8 mouse cellular contexts compared by ENCODE assay signal in the genomic region with DNA sequence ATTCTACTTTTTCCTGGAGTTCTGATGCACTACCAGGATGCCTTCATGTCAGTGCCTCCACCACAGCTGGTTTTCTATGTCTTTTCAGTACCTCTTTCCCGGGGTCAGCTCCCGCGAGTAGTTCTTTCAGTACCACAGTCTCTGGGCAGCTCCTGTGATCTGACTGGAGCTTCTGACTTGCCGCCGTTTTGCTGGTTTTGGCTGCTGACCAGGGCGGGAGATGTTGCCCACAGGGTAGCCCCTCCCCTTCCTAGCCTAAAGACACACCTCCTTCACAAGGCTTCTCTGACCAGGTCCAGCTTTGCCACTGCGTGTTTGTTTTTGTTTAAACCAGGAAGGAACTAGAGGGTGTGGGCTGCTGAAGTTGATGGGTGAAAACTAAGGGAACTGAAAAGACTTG. TPM values are rescaled to one million over a fixed set of nuclear protein-coding genes. Genes with fewer than 3 reads are reported as not detected.
DNase-seq lines count a peak whose midpoint lies in the region; ATAC-seq lines count a peak whose summit lies in the region.
"Had no signal": no experiment of that assay in that cellular context is flagged by ENCODE, and none has a peak within 500 bp of the region (broad histone marks: within the 10 kb centered on the region; RNA-seq: fewer than 3 reads in every experiment).

A gene (minus strand): TSS at position 175 of the 400 bp plus-strand sequence.

- no peak within 1 kb of the TSS for H3K9ac ChIP-seq in embryonic facial prominence, embryonic 11.5 days (replicated peaks; ENCODE audit: low read length)
- H3K9ac ChIP-seq in intestine, embryonic 16.5 days (ENCODE audit: low read depth, low read length): no peak within 1 kb of the TSS

- no peaks in the 10 kb centered on the region for H3K4me1 ChIP-seq in embryonic facial prominence, embryonic 11.5 days (ENCODE audit: control insufficient read depth, insufficient read depth, low read length)
- H3K4me1 ChIP-seq in intestine, embryonic 16.5 days (ENCODE audit: control insufficient read depth, insufficient read depth, low read length): no peaks in the 10 kb centered on the region
- H3K4me1 ChIP-seq in midbrain, embryonic 10.5 days: peaks cover 24% of the 10 kb centered on the region

- DNase-seq in right cerebral cortex, postnatal 4 days: peak; percentile 21
- DNase-seq in right cerebral cortex, postnatal 25 days: no peak
- peak; percentile 80 for DNase-seq in embryonic facial prominence, embryonic 11.5 days (ENCODE audit: low spot score)
- peak; percentile 58 for DNase-seq in midbrain, embryonic 10.5 days (ENCODE audit: low spot score)
- DNase-seq in layer of hippocampus, adult 11-12 months (ENCODE audit: low spot score): no peak

- no peaks in the 10 kb centered on the region for H3K27me3 ChIP-seq in embryonic facial prominence, embryonic 11.5 days (ENCODE audit: control insufficient read depth, insufficient read depth, low read length)
- no peaks in the 10 kb centered on the region for H3K27me3 ChIP-seq in intestine, embryonic 16.5 days (replicated peaks; ENCODE audit: control insufficient read depth, insufficient read depth, low read length)
- no peaks in the 10 kb centered on the region for H3K27me3 ChIP-seq in midbrain, embryonic 10.5 days (ENCODE audit: low read depth, poor library complexity, severe bottlenecking)

- ATAC-seq in embryonic facial prominence, embryonic 11.5 days (replicated peaks; ENCODE audit: insufficient number of reproducible peaks, low FRiP score, low TSS enrichment, low read depth): peak; percentile 77; the same call in 1 of the 2 replicates
- ATAC-seq in intestine, embryonic 16.5 days: peak; percentile 68
- ATAC-seq in CD4-positive, CD25-positive, alpha-beta regulatory T cell, adult 4 months: no peak

- H3K4me2 ChIP-seq in embryonic facial prominence, embryonic 11.5 days (ENCODE audit: low read depth, low read length): no peak within 1 kb of the TSS
- no peak within 1 kb of the TSS for H3K4me2 ChIP-seq in intestine, embryonic 16.5 days (ENCODE audit: low read depth, low read length)

- H3K27ac ChIP-seq in embryonic facial prominence, embryonic 11.5 days (replicated peaks; ENCODE audit: low read depth, low read length): no peak within 1 kb of the TSS
- H3K27ac ChIP-seq in intestine, embryonic 16.5 days (ENCODE audit: low read length): no peak within 1 kb of the TSS
- H3K27ac ChIP-seq in midbrain, embryonic 10.5 days (replicated peaks): peak within 1 kb of the TSS; percentile 50; the same call in 1 of the 2 replicates

- 0% methylated on average over 7 of the region's 7 CpGs for WGBS in embryonic facial prominence, embryonic 11.5 days
- 0% methylated on average over 7 of the region's 7 CpGs for WGBS in intestine, embryonic 16.5 days
- WGBS in midbrain, embryonic 10.5 days: 1% methylated on average over 7 of the region's 7 CpGs

- no peak within 1 kb of the TSS for H3K4me3 ChIP-seq in embryonic facial prominence, embryonic 11.5 days (ENCODE audit: low read depth, low read length)
- H3K4me3 ChIP-seq in intestine, embryonic 16.5 days (ENCODE audit: low read length): no peak within 1 kb of the TSS
- H3K4me3 ChIP-seq in midbrain, embryonic 10.5 days: peak within 1 kb of the TSS; percentile 46

- H3K36me3 ChIP-seq in embryonic facial prominence, embryonic 11.5 days (replicated peaks; ENCODE audit: control insufficient read depth, insufficient read depth, low read depth, low read length): no peaks in the 10 kb centered on the region
- no peaks in the 10 kb centered on the region for H3K36me3 ChIP-seq in intestine, embryonic 16.5 days (ENCODE audit: control insufficient read depth, insufficient read depth, low read length)
- no peaks in the 10 kb centered on the region for H3K36me3 ChIP-seq in midbrain, embryonic 10.5 days

- no peaks in the 10 kb centered on the region for H3K9me3 ChIP-seq in embryonic facial prominence, embryonic 11.5 days (replicated peaks; ENCODE audit: control insufficient read depth, low read length)
- no peaks in the 10 kb centered on the region for H3K9me3 ChIP-seq in intestine, embryonic 16.5 days (ENCODE audit: control insufficient read depth, low read length)
- H3K9me3 ChIP-seq in midbrain, embryonic 10.5 days (replicated peaks): no peaks in the 10 kb centered on the region

RNA-seq across cellular contexts. Expression of the gene that starts here (rescaled TPM):
- 4.8 and 5.7 TPM in 2 replicates for polyA plus RNA-seq in embryonic facial prominence, embryonic 11.5 days (2014; fragmentation: Nextera tagmentation; extraction: Ambion mirVana)
- 0.07 TPM in 1 of 2 replicates, not detected in the other for polyA plus RNA-seq in intestine, embryonic 16.5 days (2015; fragmentation: Nextera tagmentation; extraction: Ambion mirVana)
- 13.4 and 16.0 TPM in 2 replicates for polyA plus RNA-seq in midbrain, embryonic 10.5 days (2016; fragmentation: Nextera tagmentation; extraction: Ambion mirVana)
- polyA plus RNA-seq in CD4-positive, CD25-positive, alpha-beta regulatory T cell, adult 4 months (2017; shearing (Covaris generic)): not detected
- polyA plus RNA-seq: small intestine, adult 2 months had no signal

Comparison
In these comparisons a context has a peak if more than half of its experiments do, and no peak if none do; other contexts are left out.
1. DNase-seq: peak in right cerebral cortex, postnatal 4 days (single experiment), embryonic facial prominence, embryonic 11.5 days (single experiment) and midbrain, embryonic 10.5 days (single experiment); none in right cerebral cortex, postnatal 25 days (single experiment) and layer of hippocampus, adult 11-12 months (single experiment).
2. Peak in ATAC-seq in intestine, embryonic 16.5 days; RNA of the gene not detected or under 1 TPM.